Mouse (Mus musculus) bone marrow, adult 2 months (tissue): ENCODE results near the gene Ccdc138.

Experiments
- CTCF ChIP-seq: fragments of 200-500 bp; IDR thresholded peaks from 2 replicates; pipeline ENCODE4 v1.5.1; 2011; ENCODE audit warnings: low read length, control low read depth; ENCODE audit not compliant: control insufficient read depth, insufficient read depth
- POLR2A ChIP-seq: fragments of 200-500 bp; IDR thresholded peaks from 2 replicates; pipeline ENCODE4 v1.6.1; 2011; ENCODE audit warnings: low read depth, mild to moderate bottlenecking, control low read depth, low read length, borderline replicate concordance; ENCODE audit not compliant: control insufficient read depth

GRCm38 (mm10) chr10:58619266-58619665 lies 121.5 kb downstream of the Ccdc138 start:
- no peak for TF ChIP-seq CTCF
- no peak for TF ChIP-seq POLR2A
